Mouse (Mus musculus): ENCODE data around the gene Hdac7. TPM values are rescaled to one million over a fixed set of nuclear protein-coding genes. Genes with fewer than 3 reads are reported as not detected.
"Not testable (repeated sequence)": the region's sequence is repeated elsewhere in the genome, so short reads cannot be mapped to it uniquely, and the experiment has no call there.

Hdac7 gene
- total and polyA plus RNA-seq, 3 experiments: 19.8 to 55.2 (median 21.7) TPM

DNA sequence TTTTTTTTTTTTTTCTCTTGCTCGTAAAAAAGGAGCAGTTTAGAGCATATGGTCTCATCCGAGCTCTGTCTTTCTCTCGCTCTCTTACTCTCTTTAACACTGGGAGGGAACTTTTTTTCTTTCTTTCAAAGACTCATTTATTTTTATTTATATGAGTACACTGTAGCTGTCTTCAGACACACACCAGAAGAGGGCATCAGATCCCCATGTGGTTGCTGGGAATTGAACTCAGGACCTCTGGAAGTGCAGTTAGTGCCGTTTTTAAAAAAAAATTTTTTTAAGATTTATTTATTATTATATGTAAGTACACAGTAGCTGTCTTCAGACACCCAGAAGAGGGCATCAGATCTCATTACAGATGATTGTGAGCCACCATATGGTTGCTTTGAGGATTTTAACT lies 25.8 kb upstream of the Hdac7 start:
- TF ChIP-seq CTCF (conservative IDR thresholded peaks at IDR 0.05 in 1 of 2, IDR thresholded peaks at IDR 0.05 in 1 of 2; ENCODE audit: low read depth in 2 of 2, low read length in 2 of 2) (peak in 1 of 2 experiments; percentile 46; a peak in 2 of 4 replicates), RAD21 (IDR thresholded peaks at IDR 0.05; ENCODE audit: low read depth, low read length) (peak; percentile 28), SMC3 (IDR thresholded peaks at IDR 0.05; ENCODE audit: low read depth, low read length) (peak; percentile 48), ZC3H11A (IDR thresholded peaks at IDR 0.05; ENCODE audit: low read depth, low read length) (0 out of 2 replicates have a peak, but pooled peaks have one; percentile 3), ZNF384 (IDR thresholded peaks at IDR 0.05; ENCODE audit: low read depth, low read length) (peak; percentile 50; the same call in 1 of the 2 replicates)
- dilution Hi-C loops (cut with MboI; ENCODE audit: extremely low pct_ligation_motif_present, extremely low pct_unique_long_range_greater_than_20kb, low sequenced_read_pairs); H3K4me3 ChIP-seq (replicated peaks in 1 of 3; ENCODE audit: low read depth in 2 of 3, low read length in 2 of 3, poor library complexity in 1 of 3): not testable (repeated sequence)

DNA sequence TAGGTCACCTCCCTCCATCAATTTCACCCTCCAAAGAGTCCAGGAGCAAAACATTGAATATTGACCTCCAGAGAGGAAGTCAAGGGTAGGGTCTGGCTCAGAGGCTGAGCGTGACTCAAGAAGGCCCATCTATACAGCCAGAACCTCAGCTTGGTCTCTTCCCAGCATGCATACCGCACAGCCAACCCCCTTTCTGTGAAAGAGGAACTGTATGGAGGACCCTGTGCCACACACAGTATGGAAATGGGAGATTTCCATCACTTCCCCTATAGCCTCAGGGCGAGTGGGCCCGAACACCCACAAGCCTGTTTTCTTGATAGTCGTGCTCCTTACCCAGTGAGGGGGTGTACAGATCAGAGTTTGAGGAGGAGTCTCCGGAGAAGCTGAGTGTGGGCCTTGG lies 24.7 kb upstream of the Hdac7 start:
- dilution Hi-C loops (cut with MboI; ENCODE audit: extremely low pct_ligation_motif_present, extremely low pct_unique_long_range_greater_than_20kb, low sequenced_read_pairs): no loop called here
- Histone ChIP-seq H3K36me3 (replicated peaks in 1 of 2; ENCODE audit: control insufficient read depth in 1 of 2, insufficient read depth in 1 of 2, low read length in 1 of 2) (no peaks in the 10 kb centered on the region), H3K4me1 (ENCODE audit: control insufficient read depth in 1 of 2, insufficient read depth in 2 of 2) (peaks cover 0 to 3% of the 10 kb centered on the region in 2 experiments; a peak in 1 of 4 replicates), H3K9ac (ENCODE audit: insufficient read depth, low read depth) (no peak overlapping the region), H3K9me3 (replicated peaks; ENCODE audit: low read length) (peaks cover 18% of the 10 kb centered on the region), H3K27me3 (replicated peaks) (peaks cover 3% of the 10 kb centered on the region), H3K4me3 (replicated peaks in 1 of 3; ENCODE audit: low read depth in 2 of 3, low read length in 2 of 3, poor library complexity in 1 of 3) (no peak overlapping the region), H3K27ac (ENCODE audit: insufficient read depth, low read depth) (no peak overlapping the region), H3K4me2 (ENCODE audit: insufficient read depth, low read depth, poor library complexity, severe bottlenecking) (no peak overlapping the region), H3K79me2 (replicated peaks; ENCODE audit: control insufficient read depth, extremely low read depth, insufficient read depth, poor library complexity, severe bottlenecking) (no peaks in the 10 kb centered on the region)
- TF ChIP-seq CHD2 (IDR thresholded peaks at IDR 0.05; ENCODE audit: low read length) (no peak), USF1 (IDR thresholded peaks at IDR 0.05; ENCODE audit: low read depth, low read length) (no peak), SIN3A (IDR thresholded peaks at IDR 0.05; ENCODE audit: low read length) (no peak), MAFK (IDR thresholded peaks at IDR 0.05; ENCODE audit: insufficient replicate concordance, low read length) (no peak), NRF1 (IDR thresholded peaks at IDR 0.05; ENCODE audit: low read depth, low read length) (no peak)
- in situ Hi-C loops (cut with MboI; ENCODE audit: low pct_ligation_motif_present, low pct_unique_long_range_greater_than_20kb, low sequenced_read_pairs): loop anchor here (25.0 kb wide), 1 partner anchor 293 kb away; the partner anchor contains the start of genes Asb8 and Ccdc184
- DNase-seq (ENCODE audit: extremely low read depth): no peak

More for the DNA sequence above, 25.8 kb upstream of the Hdac7 start:
- not testable (repeated sequence) for H3K79me2 ChIP-seq (replicated peaks; ENCODE audit: control insufficient read depth, extremely low read depth, insufficient read depth, poor library complexity, severe bottlenecking); H3K27ac ChIP-seq (ENCODE audit: insufficient read depth, low read depth); H3K27me3 ChIP-seq (replicated peaks); H3K36me3 ChIP-seq (replicated peaks in 1 of 2; ENCODE audit: control insufficient read depth in 1 of 2, insufficient read depth in 1 of 2, low read length in 1 of 2); H3K4me1 ChIP-seq (ENCODE audit: control insufficient read depth in 1 of 2, insufficient read depth in 2 of 2); H3K4me2 ChIP-seq (ENCODE audit: insufficient read depth, low read depth, poor library complexity, severe bottlenecking); H3K9ac ChIP-seq (ENCODE audit: insufficient read depth, low read depth); DNase-seq (ENCODE audit: extremely low read depth)
- peaks cover 18% of the 10 kb centered on the region for H3K9me3 ChIP-seq (replicated peaks; ENCODE audit: low read length)
- in situ Hi-C loops (cut with MboI; ENCODE audit: low pct_ligation_motif_present, low pct_unique_long_range_greater_than_20kb, low sequenced_read_pairs): loop anchor here (25.0 kb wide), 1 partner anchor 292 kb away; the partner anchor contains the start of genes Asb8 and Ccdc184

DNA sequence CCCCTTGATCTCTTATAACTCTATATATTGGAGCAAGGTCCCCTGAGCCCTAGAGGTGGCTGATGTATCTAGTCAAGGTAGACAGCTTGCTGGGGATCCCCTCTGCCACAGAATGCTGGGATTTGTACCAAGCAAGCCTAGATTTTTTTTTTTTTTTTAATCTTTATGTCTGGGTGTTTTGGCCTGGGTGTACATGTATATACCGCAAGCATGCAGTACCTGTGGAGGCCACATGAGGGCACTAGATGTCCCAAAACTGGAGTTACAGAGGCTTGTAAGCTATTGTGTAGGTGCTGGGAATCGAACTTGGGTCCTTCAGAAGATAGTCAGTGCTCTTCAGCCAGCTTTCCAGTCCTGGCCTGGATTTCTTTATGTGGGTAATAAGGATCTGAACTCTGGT lies 21.7 kb upstream of the Hdac7 start:
- TF ChIP-seq RAD21 (IDR thresholded peaks at IDR 0.05; ENCODE audit: low read depth, low read length) (peak; percentile 34), BHLHE40 (IDR thresholded peaks at IDR 0.05; ENCODE audit: low read depth, low read length) (no peak), MYC (IDR thresholded peaks at IDR 0.05; ENCODE audit: low read depth, low read length) (no peak), ZMIZ1 (IDR thresholded peaks at IDR 0.05; ENCODE audit: low read depth, low read length) (no peak), JUND (conservative IDR thresholded peaks at IDR 0.05; ENCODE audit: low read depth, low read length) (no peak), TCF12 (IDR thresholded peaks at IDR 0.05; ENCODE audit: low read depth, low read length) (no peak), CTCF (conservative IDR thresholded peaks at IDR 0.05 in 1 of 2, IDR thresholded peaks at IDR 0.05 in 1 of 2; ENCODE audit: low read depth in 2 of 2, low read length in 2 of 2) (peak; percentile 47 to 60), MXI1 (IDR thresholded peaks at IDR 0.05; ENCODE audit: low read depth, low read length) (no peak), SMC3 (IDR thresholded peaks at IDR 0.05; ENCODE audit: low read depth, low read length) (peak; percentile 40), NELFE (IDR thresholded peaks at IDR 0.05; ENCODE audit: low read depth, low read length) (no peak)
- no peak for DNase-seq (ENCODE audit: extremely low read depth)
- H3K27me3 ChIP-seq (replicated peaks): peaks cover 5% of the 10 kb centered on the region
- no peak overlapping the region for H3K27ac ChIP-seq (ENCODE audit: insufficient read depth, low read depth)
- H3K4me3 ChIP-seq (replicated peaks in 1 of 3; ENCODE audit: low read depth in 2 of 3, low read length in 2 of 3, poor library complexity in 1 of 3): no peak overlapping the region
- no peak overlapping the region for H3K4me2 ChIP-seq (ENCODE audit: insufficient read depth, low read depth, poor library complexity, severe bottlenecking)
- H3K79me2 ChIP-seq (replicated peaks; ENCODE audit: control insufficient read depth, extremely low read depth, insufficient read depth, poor library complexity, severe bottlenecking): no peaks in the 10 kb centered on the region
- peaks cover 18% of the 10 kb centered on the region for H3K9me3 ChIP-seq (replicated peaks; ENCODE audit: low read length)
- in situ Hi-C loops (cut with MboI; ENCODE audit: low pct_ligation_motif_present, low pct_unique_long_range_greater_than_20kb, low sequenced_read_pairs) (loop anchor here (25.0 kb wide), 1 partner anchor 296 kb away; the partner anchor contains the start of genes Asb8 and Ccdc184), dilution Hi-C loops (cut with MboI; ENCODE audit: extremely low pct_ligation_motif_present, extremely low pct_unique_long_range_greater_than_20kb, low sequenced_read_pairs) (no loop called here)
- H3K36me3 ChIP-seq (replicated peaks in 1 of 2; ENCODE audit: control insufficient read depth in 1 of 2, insufficient read depth in 1 of 2, low read length in 1 of 2): no peaks in the 10 kb centered on the region
- H3K9ac ChIP-seq (ENCODE audit: insufficient read depth, low read depth): no peak overlapping the region
- peaks cover 0 to 3% of the 10 kb centered on the region in 2 experiments; a peak in 1 of 4 replicates for H3K4me1 ChIP-seq (ENCODE audit: control insufficient read depth in 1 of 2, insufficient read depth in 2 of 2)

Data from CH12.LX (cell line).